Mouse (Mus musculus) natural killer cell, adult 2 months (primary cell): ENCODE results near the gene Plppr2.

Experiments used
- DNase-seq, 2 experiments: peaks; one replicate each; pipeline ENCODE4 v3.0.0; 2022; ENCODE audit warnings: low spot score in 2 of 2

The Plppr2 gene

GRCm38 (mm10) chr9:21936692-21937570, at the start of gene Plppr2:
Gene Plppr2 (plus strand): TSS chr9:21937033.
- DNase-seq: peak; percentile 88 to 92

GRCm38 (mm10) chr9:21889229-21889628, 47.6 kb upstream of the Plppr2 start:
- no peak for DNase-seq

GRCm38 (mm10) chr9:21901223-21901820, 35.5 kb upstream of the Plppr2 start:
- DNase-seq: peak; percentile 30 to 33

GRCm38 (mm10) chr9:21904031-21904430, 32.8 kb upstream of the Plppr2 start:
- DNase-seq: no peak

DNA sequence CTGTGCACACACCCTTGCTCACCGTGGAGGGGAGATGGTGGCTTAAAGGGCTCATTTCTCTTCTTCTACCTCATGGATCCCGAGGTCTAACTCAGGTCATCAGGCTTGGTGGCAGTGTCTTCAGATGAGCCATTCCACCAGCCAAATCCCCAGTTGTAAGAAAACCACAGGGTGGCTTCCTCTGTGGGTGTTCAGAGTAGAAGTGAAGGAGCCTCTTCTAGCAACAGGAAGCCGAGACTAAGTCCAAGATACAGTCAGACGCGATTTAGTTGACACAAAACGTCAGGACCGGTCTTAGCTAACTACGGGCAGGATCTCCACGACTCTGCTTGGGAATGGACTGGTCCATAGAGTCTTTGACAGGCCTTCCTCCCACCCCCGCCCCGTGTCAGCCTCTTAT, 28.6 kb upstream of the Plppr2 start:
- DNase-seq: no peak

DNA sequence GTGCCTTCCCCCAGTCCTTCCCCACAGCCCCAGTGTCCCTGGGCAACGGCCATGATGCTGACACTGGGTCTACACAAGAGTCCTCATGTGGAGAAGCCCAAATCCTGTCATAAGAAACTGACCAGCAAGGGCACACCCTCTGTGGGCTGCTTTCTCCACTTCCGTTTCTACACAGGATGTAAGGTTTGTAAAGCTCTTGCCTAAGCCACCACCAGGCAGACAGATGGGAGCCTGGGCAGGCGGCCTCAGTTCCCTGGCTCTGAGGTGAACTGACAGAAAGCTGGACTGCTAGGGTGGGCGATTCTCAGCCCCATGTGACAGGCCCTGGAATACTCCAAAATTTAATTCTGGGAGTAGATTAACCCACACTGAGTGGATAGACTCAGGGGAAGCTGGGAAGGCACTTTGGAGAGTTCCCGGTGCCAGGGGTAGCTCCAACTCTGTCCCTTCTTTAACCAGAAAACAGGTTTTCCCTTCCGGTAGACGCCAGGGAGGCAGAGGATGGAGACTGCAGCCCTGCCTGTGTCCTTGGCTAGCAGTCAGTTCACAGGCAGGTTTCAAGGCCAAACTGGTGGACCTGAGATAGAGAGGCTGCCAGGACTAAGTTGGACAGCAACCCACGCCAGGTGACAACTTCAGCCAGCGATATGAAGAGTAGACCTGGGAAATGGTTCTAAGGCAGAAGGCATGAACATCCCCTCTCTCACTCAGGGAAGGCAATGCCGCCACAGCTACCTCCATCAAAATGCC, 27.2 kb upstream of the Plppr2 start:
- peak; percentile 22 to 27 for DNase-seq

DNA sequence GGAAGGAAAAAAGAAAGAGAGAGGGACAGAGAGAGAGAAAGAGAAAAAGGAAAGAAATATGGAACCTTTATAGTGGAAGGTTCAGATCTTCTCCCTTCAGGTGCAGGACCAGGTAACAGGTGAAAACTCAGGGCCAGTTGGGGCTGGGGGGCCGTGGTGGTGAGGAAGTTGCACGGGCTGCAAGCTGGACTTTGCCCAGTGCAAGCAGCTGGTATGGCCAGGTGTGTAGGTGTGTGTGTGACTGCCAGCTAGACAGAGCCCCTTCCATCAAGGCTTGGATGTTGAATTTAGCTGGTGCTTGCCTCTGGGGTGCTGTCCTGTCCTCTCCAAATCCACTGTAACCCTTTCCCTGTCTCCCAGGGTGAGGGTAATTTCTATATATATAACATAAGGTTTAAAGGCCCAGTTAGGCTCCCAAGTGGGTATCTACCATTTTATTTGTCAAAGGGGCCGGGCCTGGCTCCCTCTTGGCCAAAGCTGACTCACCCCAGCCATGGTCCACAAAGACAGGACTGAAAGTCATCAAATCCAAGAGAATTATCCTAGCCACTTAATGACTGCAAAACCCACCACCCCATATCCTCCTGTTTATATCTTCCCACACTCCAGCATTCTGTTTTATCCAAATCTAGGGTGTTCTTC, 19.9 kb upstream of the Plppr2 start:
- no peak for DNase-seq

DNA sequence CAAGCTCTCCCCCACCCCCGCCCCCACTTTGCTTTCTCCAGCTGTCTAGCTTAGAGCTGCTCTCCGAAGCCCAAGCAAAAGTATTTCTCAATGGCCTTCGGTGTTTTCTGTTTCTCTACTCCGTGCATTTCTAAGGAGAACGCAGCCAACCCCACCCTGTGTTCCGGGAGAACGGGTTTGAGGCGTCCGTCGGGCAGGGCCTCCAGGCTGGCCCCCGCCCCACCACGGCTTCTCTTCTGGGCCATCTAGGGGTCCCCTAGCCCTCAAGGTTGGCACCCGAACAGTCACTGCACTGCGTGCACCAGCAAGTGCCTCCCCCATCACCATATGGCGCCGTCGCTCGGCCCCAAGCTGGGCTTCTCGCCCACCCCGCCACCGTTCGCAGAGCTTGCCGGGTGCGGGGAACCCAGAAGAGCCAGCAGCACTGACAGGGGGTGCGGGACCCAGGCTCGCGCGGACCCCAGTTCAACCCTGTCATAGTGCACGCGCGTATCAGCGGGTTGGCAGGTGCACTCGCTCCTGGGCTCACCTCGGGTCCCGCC, 19.3 kb upstream of the Plppr2 start:
- no peak for DNase-seq

- DNase-seq: peak; percentile 87 to 92
Measured at GRCm38 (mm10) chr9:21918035-21918592, 18.7 kb upstream of the Plppr2 start, which contains the start of gene Rab3d. Gene Rab3d (minus strand): TSS chr9:21918192.

GRCm38 (mm10) chr9:21918692-21919384, 18.0 kb upstream of the Plppr2 start:
- DNase-seq: no peak

- no peak for DNase-seq
Measured at GRCm38 (mm10) chr9:21923036-21923435, 13.8 kb upstream of the Plppr2 start.

DNA sequence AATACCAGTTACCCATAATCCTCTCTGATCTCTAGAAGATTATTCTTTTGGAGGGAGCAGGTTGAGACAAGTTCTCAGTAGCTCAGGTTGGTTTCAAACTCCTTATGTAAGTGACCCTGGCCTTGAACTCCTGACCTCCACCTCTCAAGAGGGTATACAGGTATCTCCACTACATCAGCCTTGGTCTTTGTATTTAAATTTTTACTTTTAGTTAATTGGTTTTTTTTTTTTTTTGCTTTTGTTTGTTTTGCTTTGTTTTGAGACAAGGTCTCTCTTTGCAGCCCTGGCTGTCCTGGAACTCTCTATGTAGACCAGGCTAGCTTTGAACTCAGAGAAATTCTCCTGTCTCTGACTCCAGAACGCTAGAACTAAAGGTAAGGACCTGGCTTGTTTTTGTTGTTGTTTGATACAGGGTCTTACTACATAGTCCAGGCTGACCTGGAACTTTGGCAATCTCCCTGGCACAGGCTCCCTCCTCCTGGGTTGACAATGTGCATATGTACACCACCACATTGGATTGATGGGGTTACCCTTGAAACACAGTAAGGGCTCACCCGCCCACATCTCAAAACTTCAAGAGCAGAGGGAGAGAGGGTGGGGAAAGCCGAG, 13.2 kb upstream of the Plppr2 start:
- no peak for DNase-seq

DNA sequence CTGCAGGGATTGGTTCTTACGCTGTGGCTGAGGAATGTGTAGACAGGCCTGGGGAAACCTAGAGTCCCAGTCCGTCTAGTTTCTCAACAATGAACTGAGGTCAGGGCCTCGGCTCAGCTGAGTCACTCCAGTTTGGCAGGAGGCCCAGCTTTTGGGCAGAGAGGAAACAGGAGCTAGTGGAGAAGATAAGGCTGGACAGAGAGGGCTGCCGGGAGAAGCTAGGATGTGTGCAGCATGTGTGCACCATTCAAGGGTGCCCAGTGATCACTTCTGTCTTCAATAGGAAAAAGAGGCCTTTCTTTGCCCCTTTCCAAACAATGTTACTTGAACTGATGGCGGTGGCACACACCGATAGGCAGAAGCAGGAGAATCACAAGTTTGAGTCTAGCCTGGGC, 12.7 kb upstream of the Plppr2 start:
- no peak for DNase-seq

- DNase-seq: no peak
Measured at GRCm38 (mm10) chr9:21925034-21925433, 11.8 kb upstream of the Plppr2 start.

DNA sequence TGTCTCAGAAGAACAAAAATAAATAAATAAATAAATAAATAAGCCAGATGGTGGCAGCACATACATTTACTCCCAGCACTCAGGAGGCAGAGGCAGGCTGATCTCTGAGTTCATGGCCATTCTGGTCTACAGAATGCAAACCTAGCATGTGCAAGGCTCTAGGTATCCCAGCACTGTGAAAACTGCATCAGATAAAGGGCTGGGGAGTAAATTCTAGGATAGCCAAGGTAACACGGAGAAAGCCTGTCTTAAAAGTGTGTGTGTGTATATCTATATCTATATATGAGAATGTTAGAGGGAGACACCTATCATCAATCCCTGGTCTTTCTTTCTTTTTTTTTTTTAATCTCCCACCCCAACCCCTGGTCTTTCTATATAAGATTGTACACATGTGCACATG, 11.3 kb upstream of the Plppr2 start:
- DNase-seq: no peak

- DNase-seq: no peak
Measured at GRCm38 (mm10) chr9:21926155-21926554, 10.7 kb upstream of the Plppr2 start.

DNA sequence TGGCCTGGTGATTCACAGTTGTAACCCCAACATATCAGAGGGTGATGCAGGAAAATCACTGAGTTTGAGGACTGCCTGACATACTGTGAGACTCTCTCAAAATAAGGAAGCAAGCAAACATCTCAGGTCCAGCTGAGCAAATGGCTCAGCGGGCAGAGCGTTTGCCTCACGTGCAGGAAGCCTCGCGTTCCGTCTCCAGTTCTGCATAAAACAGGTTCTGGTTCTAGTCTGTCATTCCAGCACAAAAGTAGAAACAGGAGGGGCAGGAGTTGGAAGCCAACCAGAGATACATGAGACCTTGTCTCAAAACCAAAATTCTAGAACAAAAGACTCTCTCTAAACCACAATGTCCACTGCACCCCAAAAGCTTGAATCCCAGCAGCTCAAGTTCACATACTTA, 10.0 kb upstream of the Plppr2 start:
- no peak for DNase-seq

DNA sequence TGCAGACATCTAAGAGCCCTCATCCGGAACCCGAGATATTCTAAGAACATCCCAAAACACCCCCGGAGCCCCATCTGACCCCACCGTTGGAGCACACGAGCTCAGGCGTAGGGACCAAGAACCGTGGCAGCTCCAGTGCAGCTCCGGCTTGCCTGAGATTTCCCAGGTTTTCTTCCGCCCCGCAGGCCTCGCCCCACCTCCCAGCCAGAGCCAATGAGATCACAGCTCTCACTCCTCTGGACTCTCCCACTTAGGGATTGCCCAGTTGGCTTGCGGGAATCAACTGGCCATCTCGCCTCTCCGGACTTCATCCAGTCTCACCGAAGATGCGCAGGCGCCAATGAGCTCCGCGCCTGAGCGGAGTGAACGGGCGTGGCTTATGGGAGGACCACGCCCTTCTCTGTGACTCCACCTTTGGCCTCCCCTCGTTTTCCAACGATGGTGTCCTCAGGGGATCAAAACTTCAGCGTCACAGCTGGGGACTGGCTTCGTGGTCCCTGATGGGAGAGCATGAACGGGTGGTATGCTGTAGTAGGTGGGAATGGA, 9.6 kb upstream of the Plppr2 start, which contains the start of the genes Ccdc159 and Tmem205:
Gene Ccdc159, plus strand, starts transcription at position 264 of the 546 bp plus-strand sequence.
Gene Tmem205, minus strand, starts transcription at position 349 of the 546 bp plus-strand sequence.
- no peak for DNase-seq

DNA sequence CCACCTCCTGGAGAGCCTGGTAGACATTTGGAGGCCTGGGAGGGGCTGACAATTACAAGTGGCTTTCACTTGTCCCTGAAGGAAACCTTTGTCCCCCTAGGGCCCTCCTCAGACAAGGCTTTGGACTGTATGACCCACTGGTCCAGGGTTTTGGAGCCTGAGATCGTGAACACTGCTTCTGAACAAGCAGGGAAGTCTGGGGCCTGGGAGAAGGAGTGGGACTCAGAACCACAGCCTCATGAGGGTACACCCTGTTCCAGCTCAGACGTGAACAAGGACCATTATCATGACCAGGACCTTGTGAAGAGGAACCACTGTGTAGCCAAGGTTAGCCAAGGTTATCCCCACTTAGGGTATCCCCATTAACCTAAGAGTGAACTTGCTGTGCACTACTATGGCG, 7.6 kb upstream of the Plppr2 start:
- no peak for DNase-seq

DNA sequence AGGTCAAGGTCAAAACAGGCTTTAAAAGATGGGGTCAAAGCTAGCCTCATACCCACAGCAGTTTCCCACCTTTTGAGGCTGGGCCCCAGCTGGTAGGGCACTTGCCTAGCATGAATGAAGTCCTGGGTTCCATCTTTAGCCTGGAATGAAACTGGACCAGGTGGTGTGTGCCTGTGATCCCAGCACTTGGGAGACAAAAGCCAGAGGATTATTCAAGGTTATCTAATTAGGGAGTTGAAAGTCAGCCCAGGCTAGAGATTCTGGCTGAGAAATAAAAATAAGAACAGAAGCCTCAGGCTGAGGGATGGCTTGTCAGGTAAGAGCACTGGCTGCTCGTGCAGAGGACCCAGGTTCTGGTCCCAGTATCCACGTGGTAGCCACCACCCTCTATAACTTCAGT, 4.8 kb upstream of the Plppr2 start:
- DNase-seq: no peak
